Comparison of ENCODE assay signal across 8 mouse cellular contexts in genomic region chr9:102545406-102546255, GRCm38 (mm10). TPM values are rescaled to one million over a fixed set of nuclear protein-coding genes. Genes with fewer than 3 reads are reported as not detected.
DNase-seq lines count a peak whose midpoint lies in the region; ATAC-seq lines count a peak whose summit lies in the region.

No protein-coding gene starts in this region.

- DNase-seq in heart, adult 8-10 months (ENCODE audit: low spot score), result no peak
- DNase-seq in brain, adult 2 months (ENCODE audit: low read depth, low spot score), result peak; percentile 24
- DNase-seq in hindbrain, embryonic 10.5 days (ENCODE audit: low spot score), result no peak
- DNase-seq in midbrain, embryonic 14.5 days, result peak; percentile 76
- DNase-seq in yolk sac, embryonic 10.5 days (ENCODE audit: low spot score), result no peak
- DNase-seq in MN1 (ENCODE audit: low spot score), result no peak
- no peak for DNase-seq in left cerebral cortex, postnatal 36 days (ENCODE audit: low spot score in 2 of 2)

- no peak overlapping the region for H3K9ac ChIP-seq in heart, embryonic 14.5 days (ENCODE audit: low read length)
- peak overlapping the region; percentile 68 for H3K9ac ChIP-seq in midbrain, embryonic 14.5 days (replicated peaks; ENCODE audit: low read length)

- no peaks in the 10 kb centered on the region for H3K9me3 ChIP-seq in heart, embryonic 14.5 days (ENCODE audit: control insufficient read depth, low read length)
- H3K9me3 ChIP-seq in hindbrain, embryonic 10.5 days, result no peaks in the 10 kb centered on the region
- H3K9me3 ChIP-seq in midbrain, embryonic 14.5 days (ENCODE audit: control insufficient read depth, low read length), result no peaks in the 10 kb centered on the region

- no peaks in the 10 kb centered on the region for H3K36me3 ChIP-seq in heart, embryonic 14.5 days (ENCODE audit: control insufficient read depth, insufficient read depth, low read length)
- no peaks in the 10 kb centered on the region for H3K36me3 ChIP-seq in hindbrain, embryonic 10.5 days
- H3K36me3 ChIP-seq in midbrain, embryonic 14.5 days (ENCODE audit: control insufficient read depth, insufficient read depth, low read length), result no peaks in the 10 kb centered on the region

- no peak overlapping the region for H3K27ac ChIP-seq in heart, embryonic 14.5 days (replicated peaks in 1 of 2; ENCODE audit: control insufficient read depth in 1 of 2, insufficient read depth in 1 of 2, low read depth in 2 of 2, low read length in 2 of 2)
- peak overlapping the region; percentile 86 for H3K27ac ChIP-seq in hindbrain, embryonic 10.5 days
- peak overlapping the region; percentile 97 for H3K27ac ChIP-seq in midbrain, embryonic 14.5 days (replicated peaks; ENCODE audit: low read depth, low read length)

- 51% methylated on average over 22 of the region's 22 CpGs for WGBS in heart, embryonic 14.5 days
- 30% methylated on average over 22 of the region's 22 CpGs for WGBS in hindbrain, embryonic 10.5 days
- WGBS in midbrain, embryonic 14.5 days, result 4% methylated on average over 22 of the region's 22 CpGs

- no peak overlapping the region for H3K4me3 ChIP-seq in heart, embryonic 14.5 days (ENCODE audit: control insufficient read depth in 1 of 2, insufficient read depth in 1 of 2, low read depth in 1 of 2, low read length in 2 of 2)
- peak overlapping the region; percentile 51 for H3K4me3 ChIP-seq in hindbrain, embryonic 10.5 days
- peak overlapping the region; percentile 35 for H3K4me3 ChIP-seq in midbrain, embryonic 14.5 days (replicated peaks; ENCODE audit: low read depth, low read length)

- H3K4me2 ChIP-seq in heart, embryonic 14.5 days (ENCODE audit: low read length), result peak overlapping the region; percentile 71
- H3K4me2 ChIP-seq in midbrain, embryonic 14.5 days (ENCODE audit: low read length), result peak overlapping the region; percentile 78

- intact Hi-C loops in left cerebral cortex, postnatal 36 days (cut with DNase I), result loop anchor here (2.0 to 10.0 kb wide), 3 partner anchors 143 to 1231 kb away; no protein-coding TSS in a partner anchor

- H3K27me3 ChIP-seq in heart, embryonic 14.5 days (ENCODE audit: control insufficient read depth, insufficient read depth, low read length), result peaks cover 42% of the 10 kb centered on the region
- H3K27me3 ChIP-seq in hindbrain, embryonic 10.5 days (ENCODE audit: insufficient read depth, poor library complexity, severe bottlenecking), result peaks cover 55% of the 10 kb centered on the region
- peaks cover 3% of the 10 kb centered on the region; the same call in 1 of the 2 replicates for H3K27me3 ChIP-seq in midbrain, embryonic 14.5 days (ENCODE audit: control insufficient read depth, insufficient read depth, low read length)

- ATAC-seq in heart, embryonic 14.5 days (ENCODE audit: insufficient number of reproducible peaks, insufficient read depth, low FRiP score, low read depth), result no peak
- ATAC-seq in midbrain, embryonic 14.5 days (ENCODE audit: low FRiP score, low TSS enrichment), result peak; percentile 61

- H3K4me1 ChIP-seq in heart, embryonic 14.5 days (ENCODE audit: control insufficient read depth in 2 of 2, insufficient read depth in 2 of 2, low read length in 2 of 2), result peaks cover 8 to 14% of the 10 kb centered on the region in 2 experiments
- peaks cover 46% of the 10 kb centered on the region for H3K4me1 ChIP-seq in hindbrain, embryonic 10.5 days (replicated peaks)
- H3K4me1 ChIP-seq in midbrain, embryonic 14.5 days (ENCODE audit: control insufficient read depth, insufficient read depth, low read length), result peaks cover 38% of the 10 kb centered on the region

RNA-seq across cellular contexts. Expression of gene Ky, which starts 40.1 kb away (rescaled TPM):
- 1.7 and 1.9 TPM in 2 replicates for polyA plus RNA-seq in heart, embryonic 14.5 days (2014; fragmentation: Nextera tagmentation; extraction: Ambion mirVana)
- total RNA-seq in heart, adult 8-10 months (2022), result 10 to 100 TPM; 12.0 to 21.0 (median 17.8) TPM
- 0.50 and 0.60 TPM in 2 replicates for polyA plus RNA-seq in hindbrain, embryonic 10.5 days (2016; fragmentation: Nextera tagmentation; extraction: Ambion mirVana)
- polyA plus RNA-seq in midbrain, embryonic 14.5 days (2014; fragmentation: Nextera tagmentation; extraction: Ambion mirVana), result 0.54 and 0.72 TPM in 2 replicates
- total RNA-seq in left cerebral cortex, postnatal 36 days (2021), result 1 to 10 TPM; 2.4 to 3.4 TPM

Comparison
In these comparisons a context has a peak if more than half of its experiments do, and no peak if none do; other contexts are left out.
1. H3K27ac ChIP-seq: peak in hindbrain, embryonic 10.5 days (single experiment) and midbrain, embryonic 14.5 days (single experiment); none in heart, embryonic 14.5 days (0 of 2).
2. H3K4me3 ChIP-seq: peak in hindbrain, embryonic 10.5 days (single experiment) and midbrain, embryonic 14.5 days (single experiment); none in heart, embryonic 14.5 days (0 of 2).
3. DNase-seq: peak in brain, adult 2 months (single experiment) and midbrain, embryonic 14.5 days (single experiment); none in heart, adult 8-10 months (single experiment), hindbrain, embryonic 10.5 days (single experiment), yolk sac, embryonic 10.5 days (single experiment), MN1 (single experiment) and left cerebral cortex, postnatal 36 days (0 of 2).